Mouse (Mus musculus) adrenal gland, adult 2 months (tissue): Measurements from ENCODE around the gene Hs6st3. TPM values are rescaled to one million over a fixed set of nuclear protein-coding genes. Genes with fewer than 3 reads are reported as not detected.

ENCODE experiments used
- DNase-seq: peaks from one replicate; pipeline ENCODE4 v3.0.0; 2021
- polyA plus RNA-seq: library from polyadenylated mRNA; depleted of rRNA; stranded (reverse); fragments of >200 nt; gene quantifications from 2 replicates; pipeline ENCODE4 v1.2.3, GENCODE M21; 2012; rRNA removed
- total RNA-seq, 2 experiments: library from RNA; stranded (reverse); gene quantifications; 2 replicates each; pipeline ENCODE4 v1.2.3; 2021

Gene Hs6st3
- total and polyA plus RNA-seq, 3 experiments, result 0.69 to 0.90 (median 0.76) TPM

- no peak for DNase-seq
Measured at GRCm38 (mm10) chr14:119908032-119908675, 770.0 kb downstream of the Hs6st3 start.

GRCm38 (mm10) chr14:119914508-119914907, 776.4 kb downstream of the Hs6st3 start:
- DNase-seq, result peak; percentile 26

- DNase-seq, result no peak
Measured at GRCm38 (mm10) chr14:119918281-119919034, 780.3 kb downstream of the Hs6st3 start.

GRCm38 (mm10) chr14:119919177-119919576, 781.0 kb downstream of the Hs6st3 start:
- no peak for DNase-seq

Other genes with a start within 250 kb of the Hs6st3 start
- 10 to 100 TPM; 12.5 to 13.5 TPM for gene Dzip1, start 212.9 kb upstream of the Hs6st3 start, total RNA-seq
- gene Dzip1, start 212.9 kb upstream of the Hs6st3 start, polyA plus RNA-seq, result 12.5 and 14.6 TPM in 2 replicates
- 10 to 100 TPM; 62.2 to 65.2 TPM for gene Dnajc3, start 200.4 kb upstream of the Hs6st3 start, total RNA-seq
- 9.6 and 12.3 TPM in 2 replicates for gene Dnajc3, start 200.4 kb upstream of the Hs6st3 start, polyA plus RNA-seq
- gene Uggt2, start 38.9 kb upstream of the Hs6st3 start, total RNA-seq, result 10 to 100 TPM; 11.0 to 16.5 TPM
- gene Uggt2, start 38.9 kb upstream of the Hs6st3 start, polyA plus RNA-seq, result 8.0 and 8.1 TPM in 2 replicates